Mouse (Mus musculus): ENCODE data around the gene Zscan10. TPM values are rescaled to one million over a fixed set of nuclear protein-coding genes. Genes with fewer than 3 reads are reported as not detected.
A peak's percentile ranks its signal among the peaks of the same experiment; 100 is the strongest.
"Not testable (repeated sequence)": the region's sequence is repeated elsewhere in the genome, so short reads cannot be mapped to it uniquely, and the experiment has no call there.

Zscan10 gene
- polyA plus RNA-seq, 1 experiment: 0.13 TPM

GRCm38 (mm10) chr17:23592208-23592925 is 8.3 kb upstream of the Zscan10 start:
- peak; percentile 96 for TF ChIP-seq POLR2A (IDR thresholded peaks at IDR 0.05; ENCODE audit: borderline replicate concordance, insufficient read depth, low read length)
- no peak for TF ChIP-seq CTCF (IDR thresholded peaks at IDR 0.05; ENCODE audit: borderline replicate concordance, insufficient read depth, low read depth, low read length)
- DNase-seq: peak; percentile 99
- H3K4me1 ChIP-seq (ENCODE audit: control insufficient read depth, insufficient read depth, low read length): no peaks in the 10 kb centered on the region
- no peaks in the 10 kb centered on the region for H3K27me3 ChIP-seq (ENCODE audit: control insufficient read depth, insufficient read depth, low read length)
- peak overlapping the region; percentile 70 for H3K27ac ChIP-seq (ENCODE audit: insufficient read depth, low read length)
- 6% methylated on average over 34 of the region's 34 CpGs for WGBS
- H3K4me3 ChIP-seq (replicated peaks; ENCODE audit: insufficient read depth, low read depth, low read length): peak overlapping the region; percentile 79

DNA sequence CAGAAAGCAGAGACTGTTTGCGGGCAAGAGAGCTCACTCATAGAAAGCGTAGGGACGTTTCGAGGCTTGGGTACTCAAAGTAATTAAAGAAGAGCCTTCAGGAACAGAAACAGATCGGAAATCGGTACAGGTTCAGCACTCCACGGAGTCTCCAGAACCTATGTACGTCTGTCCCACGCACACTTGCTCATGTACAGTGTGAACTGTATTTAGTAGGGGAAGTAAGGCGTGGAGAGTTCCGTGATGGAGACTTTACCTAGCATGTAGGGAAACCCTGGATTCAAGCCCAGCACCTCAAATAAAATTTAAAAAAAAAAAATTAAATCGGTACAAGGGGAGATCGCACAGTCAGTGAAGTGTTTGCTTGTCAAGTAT is 7.7 kb upstream of the Zscan10 start:
- TF ChIP-seq CTCF (IDR thresholded peaks at IDR 0.05; ENCODE audit: borderline replicate concordance, insufficient read depth, low read depth, low read length) (no peak), POLR2A (IDR thresholded peaks at IDR 0.05; ENCODE audit: borderline replicate concordance, insufficient read depth, low read length) (no peak)
- H3K27me3 ChIP-seq (ENCODE audit: control insufficient read depth, insufficient read depth, low read length): no peaks in the 10 kb centered on the region
- H3K4me1 ChIP-seq (ENCODE audit: control insufficient read depth, insufficient read depth, low read length): no peaks in the 10 kb centered on the region
- 9% methylated on average over 13 of the region's 13 CpGs for WGBS
- H3K4me3 ChIP-seq (replicated peaks; ENCODE audit: insufficient read depth, low read depth, low read length): peak overlapping the region; percentile 79
- peak overlapping the region; percentile 70 for H3K27ac ChIP-seq (ENCODE audit: insufficient read depth, low read length)
- no peak for DNase-seq

DNA sequence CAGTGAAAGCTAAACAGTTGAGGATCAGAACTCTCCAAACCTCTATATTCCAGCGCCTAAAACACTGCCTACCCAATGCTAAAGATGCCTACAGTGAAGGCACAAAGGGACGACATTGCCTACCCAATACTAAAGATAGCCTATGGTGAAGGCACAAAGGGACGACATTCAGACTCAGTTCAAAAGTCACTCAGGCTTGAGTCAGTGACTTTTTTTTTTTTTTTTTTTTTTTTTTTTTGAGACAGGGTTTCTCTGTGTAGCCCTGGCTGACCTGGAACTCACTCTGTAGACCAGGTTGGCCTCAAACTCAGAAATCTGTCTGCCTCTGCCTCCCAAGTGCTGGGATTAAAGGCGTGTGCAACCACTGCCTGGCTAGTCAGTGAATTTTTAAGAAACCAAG is 5.5 kb upstream of the Zscan10 start:
- WGBS: 60% methylated on average over 4 of the region's 4 CpGs
- not testable (repeated sequence) for H3K27me3 ChIP-seq (ENCODE audit: control insufficient read depth, insufficient read depth, low read length); H3K4me1 ChIP-seq (ENCODE audit: control insufficient read depth, insufficient read depth, low read length); H3K27ac ChIP-seq (ENCODE audit: insufficient read depth, low read length); H3K4me3 ChIP-seq (replicated peaks; ENCODE audit: insufficient read depth, low read depth, low read length); DNase-seq

GRCm38 (mm10) chr17:23598582-23599552 is 1.8 kb upstream of the Zscan10 start, which contains the start of gene Zfp13:
Gene Zfp13 (minus strand): TSS chr17:23599487.
- WGBS: 8% methylated on average over 31 of the region's 31 CpGs
- Histone ChIP-seq H3K4me3 (replicated peaks; ENCODE audit: insufficient read depth, low read depth, low read length) (peak within 1 kb of the TSS; percentile 74), H3K27ac (ENCODE audit: insufficient read depth, low read length) (peak within 1 kb of the TSS; percentile 45; the same call in 1 of the 2 replicates), H3K4me1 (ENCODE audit: control insufficient read depth, insufficient read depth, low read length) (no peaks in the 10 kb centered on the region), H3K27me3 (ENCODE audit: control insufficient read depth, insufficient read depth, low read length) (no peaks in the 10 kb centered on the region)
- DNase-seq: peak; percentile 70 to 78
- TF ChIP-seq POLR2A (IDR thresholded peaks at IDR 0.05; ENCODE audit: borderline replicate concordance, insufficient read depth, low read length): peak; percentile 66; the same call in 1 of the 2 replicates
- TF ChIP-seq CTCF (IDR thresholded peaks at IDR 0.05; ENCODE audit: borderline replicate concordance, insufficient read depth, low read depth, low read length): no peak

GRCm38 (mm10) chr17:23599605-23600063 is 1.0 kb upstream of the Zscan10 start:
- DNase-seq: no peak
- no peaks in the 10 kb centered on the region for H3K4me1 ChIP-seq (ENCODE audit: control insufficient read depth, insufficient read depth, low read length)
- 48% methylated on average over 7 of the region's 7 CpGs for WGBS
- peak overlapping the region; percentile 74 for H3K4me3 ChIP-seq (replicated peaks; ENCODE audit: insufficient read depth, low read depth, low read length)
- H3K27me3 ChIP-seq (ENCODE audit: control insufficient read depth, insufficient read depth, low read length): no peaks in the 10 kb centered on the region
- H3K27ac ChIP-seq (ENCODE audit: insufficient read depth, low read length): peak overlapping the region; percentile 45; the same call in 1 of the 2 replicates
- no peak for TF ChIP-seq CTCF (IDR thresholded peaks at IDR 0.05; ENCODE audit: borderline replicate concordance, insufficient read depth, low read depth, low read length)
- no peak for TF ChIP-seq POLR2A (IDR thresholded peaks at IDR 0.05; ENCODE audit: borderline replicate concordance, insufficient read depth, low read length)

- TF ChIP-seq CTCF (IDR thresholded peaks at IDR 0.05; ENCODE audit: borderline replicate concordance, insufficient read depth, low read depth, low read length) (no peak), POLR2A (IDR thresholded peaks at IDR 0.05; ENCODE audit: borderline replicate concordance, insufficient read depth, low read length) (no peak)
- Histone ChIP-seq H3K4me1 (ENCODE audit: control insufficient read depth, insufficient read depth, low read length) (no peaks in the 10 kb centered on the region), H3K4me3 (replicated peaks; ENCODE audit: insufficient read depth, low read depth, low read length) (no peak overlapping the region), H3K27me3 (ENCODE audit: control insufficient read depth, insufficient read depth, low read length) (no peaks in the 10 kb centered on the region), H3K27ac (ENCODE audit: insufficient read depth, low read length) (no peak overlapping the region)
- DNase-seq: no peak
- 57% methylated on average over 10 of the region's 10 CpGs for WGBS
Observed at GRCm38 (mm10) chr17:23601836-23602585, 1.4 kb downstream of the Zscan10 start.

GRCm38 (mm10) chr17:23603077-23603476 is 2.4 kb downstream of the Zscan10 start:
- TF ChIP-seq POLR2A (IDR thresholded peaks at IDR 0.05; ENCODE audit: borderline replicate concordance, insufficient read depth, low read length) (no peak), CTCF (IDR thresholded peaks at IDR 0.05; ENCODE audit: borderline replicate concordance, insufficient read depth, low read depth, low read length) (no peak)
- Histone ChIP-seq H3K27me3 (ENCODE audit: control insufficient read depth, insufficient read depth, low read length) (no peaks in the 10 kb centered on the region), H3K4me3 (replicated peaks; ENCODE audit: insufficient read depth, low read depth, low read length) (no peak overlapping the region), H3K27ac (ENCODE audit: insufficient read depth, low read length) (no peak overlapping the region), H3K4me1 (ENCODE audit: control insufficient read depth, insufficient read depth, low read length) (no peaks in the 10 kb centered on the region)
- no peak for DNase-seq
- WGBS: 17% methylated on average over 8 of the region's 8 CpGs

Measured in cerebellum, adult 2 months (tissue).